Comparison of ENCODE assay signal across 8 mouse cellular contexts in the genomic region with DNA sequence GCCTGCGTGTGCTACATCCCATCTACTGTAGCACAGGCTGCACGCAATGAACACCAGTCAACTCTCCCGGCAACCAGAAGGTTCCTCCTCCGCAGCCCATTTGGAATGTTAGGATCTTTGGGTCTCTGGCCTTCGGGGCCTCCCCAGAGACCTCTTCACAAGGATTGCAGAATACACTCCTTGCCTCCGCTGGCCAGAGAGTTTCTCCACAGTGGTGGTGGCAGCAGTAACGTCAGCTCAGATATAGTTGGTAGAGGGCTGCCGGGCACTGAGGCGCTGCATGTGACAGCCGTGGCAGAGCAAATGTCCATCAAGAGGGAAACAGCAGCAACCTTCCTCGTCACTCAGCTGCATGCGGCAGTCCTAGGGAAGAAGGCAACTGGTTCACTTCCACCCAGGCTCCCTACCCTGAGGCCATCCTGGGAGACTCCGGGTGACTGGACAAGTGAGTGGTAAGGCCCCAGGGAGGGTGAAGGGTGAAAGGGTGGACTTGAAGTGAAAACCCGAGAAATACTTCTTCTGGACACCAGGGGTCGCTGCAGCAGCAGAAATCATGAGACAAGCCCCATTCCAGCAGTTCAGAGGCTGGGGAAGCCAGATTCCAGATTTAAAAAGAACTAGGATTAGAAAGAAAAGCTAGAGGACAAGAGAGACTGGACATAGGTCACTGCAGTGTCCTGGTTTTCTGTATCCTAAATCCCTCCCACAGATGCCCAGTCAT. TPM values are rescaled to one million over a fixed set of nuclear protein-coding genes. Genes with fewer than 3 reads are reported as not detected.
A peak's percentile ranks its signal among the peaks of the same experiment; 100 is the strongest.
DNase-seq lines count a peak whose midpoint lies in the region; ATAC-seq and TF ChIP-seq lines count a peak whose summit lies in the region.

No protein-coding gene starts in this region.

- H3K4me2 ChIP-seq in limb, embryonic 14.5 days (replicated peaks; ENCODE audit: low read depth, low read length, severe bottlenecking) = no peak overlapping the region
- H3K4me2 ChIP-seq in neural tube, embryonic 11.5 days (ENCODE audit: low read depth) = no peak overlapping the region

- H3K9me3 ChIP-seq in limb, embryonic 14.5 days (ENCODE audit: control insufficient read depth, low read length) = no peaks in the 10 kb centered on the region
- no peaks in the 10 kb centered on the region for H3K9me3 ChIP-seq in neural tube, embryonic 11.5 days (ENCODE audit: control insufficient read depth, low read length)

- TF ChIP-seq POLR2A in kidney, adult 2 months (IDR thresholded peaks at IDR 0.05; ENCODE audit: low read depth, low read length) = no peak
- no peak for TF ChIP-seq POLR2A in limb, embryonic 14.5 days (IDR thresholded peaks at IDR 0.05; ENCODE audit: borderline replicate concordance, extremely low read depth, insufficient read depth, insufficient read length)

- peaks cover 15% of the 10 kb centered on the region for H3K4me1 ChIP-seq in kidney, adult 2 months (ENCODE audit: control insufficient read depth, insufficient read depth, low read length)
- peaks cover 14% of the 10 kb centered on the region for H3K4me1 ChIP-seq in limb, embryonic 14.5 days (ENCODE audit: control insufficient read depth, insufficient read depth, low read length)
- H3K4me1 ChIP-seq in neural tube, embryonic 11.5 days (ENCODE audit: control insufficient read depth, insufficient read depth, low read length) = peaks cover 17% of the 10 kb centered on the region

- H3K9ac ChIP-seq in limb, embryonic 14.5 days (ENCODE audit: low read depth, low read length, severe bottlenecking) = no peak overlapping the region
- H3K9ac ChIP-seq in neural tube, embryonic 11.5 days (ENCODE audit: low read length) = no peak overlapping the region

- peak; percentile 86; the same call in 1 of the 2 replicates for TF ChIP-seq CTCF in gastrocnemius, adult 2 months (IDR thresholded peaks at IDR 0.05)
- peak; percentile 89 for TF ChIP-seq CTCF in kidney, adult 2 months (conservative IDR thresholded peaks at IDR 0.05; ENCODE audit: insufficient read depth, insufficient read length, low read depth, low read length)

- no peaks in the 10 kb centered on the region for H3K27me3 ChIP-seq in kidney, adult 2 months (replicated peaks; ENCODE audit: control insufficient read depth, insufficient read depth, low read length)
- H3K27me3 ChIP-seq in limb, embryonic 14.5 days (ENCODE audit: control insufficient read depth, insufficient read depth, low read length) = no peaks in the 10 kb centered on the region
- H3K27me3 ChIP-seq in neural tube, embryonic 11.5 days (ENCODE audit: control insufficient read depth, insufficient read depth, low read length) = no peaks in the 10 kb centered on the region

- ATAC-seq in limb, embryonic 14.5 days (ENCODE audit: low FRiP score, low read depth) = 0 out of 2 replicates have a peak, but pooled peaks have one; percentile 4
- ATAC-seq in neural tube, embryonic 11.5 days (ENCODE audit: insufficient read depth, low FRiP score, low TSS enrichment) = no peak

- no peak overlapping the region for H3K4me3 ChIP-seq in gastrocnemius, adult 2 months
- H3K4me3 ChIP-seq in kidney, adult 2 months (ENCODE audit: insufficient read depth, low read depth, low read length) = no peak overlapping the region
- no peak overlapping the region for H3K4me3 ChIP-seq in limb, embryonic 14.5 days (replicated peaks; ENCODE audit: low read length)
- no peak overlapping the region for H3K4me3 ChIP-seq in neural tube, embryonic 11.5 days (ENCODE audit: low read depth, low read length)

- H3K36me3 ChIP-seq in kidney, adult 2 months (ENCODE audit: control insufficient read depth, insufficient read depth, low read length) = no peaks in the 10 kb centered on the region; the same call in 1 of the 2 replicates
- H3K36me3 ChIP-seq in limb, embryonic 14.5 days (ENCODE audit: control insufficient read depth, insufficient read depth, low read length) = peaks cover 74% of the 10 kb centered on the region
- H3K36me3 ChIP-seq in neural tube, embryonic 11.5 days (ENCODE audit: control insufficient read depth, insufficient read depth, low read length) = peaks cover 14% of the 10 kb centered on the region

- whole genome bisulfite sequencing in kidney, adult 2 months = 60% methylated on average over 15 of the region's 15 CpGs
- WGBS in limb, embryonic 14.5 days = 75% methylated on average over 15 of the region's 15 CpGs
- WGBS in neural tube, embryonic 11.5 days = 77% methylated on average over 15 of the region's 15 CpGs

- intact Hi-C loops in gastrocnemius, adult 2 months (cut with DNase I) = loop anchor here (2.0 to 5.0 kb wide), 2 partner anchors 74 to 133 kb away; no protein-coding TSS in a partner anchor

- H3K27ac ChIP-seq in gastrocnemius, adult 2 months = peak overlapping the region; percentile 69
- H3K27ac ChIP-seq in kidney, adult 2 months (ENCODE audit: insufficient read depth, low read depth, low read length) = no peak overlapping the region
- H3K27ac ChIP-seq in limb, embryonic 14.5 days (replicated peaks; ENCODE audit: low read depth, low read length) = no peak overlapping the region
- no peak overlapping the region for H3K27ac ChIP-seq in neural tube, embryonic 11.5 days (ENCODE audit: low read depth, low read length)

- peak; percentile 84 for DNase-seq in 3T3-L1 (ENCODE audit: low read depth, low spot score)
- peak; percentile 77 for DNase-seq in MN1 (ENCODE audit: low spot score)
- DNase-seq in cerebellum, adult 9-11 months = peak; percentile 68
- DNase-seq in gastrocnemius, adult 2 months = peak; percentile 75
- DNase-seq in kidney, adult 2 months = peak; percentile 81
- peak; percentile 59 for DNase-seq in limb, embryonic 14.5 days (ENCODE audit: low spot score)
- DNase-seq in neural tube, embryonic 11.5 days (ENCODE audit: low spot score) = peak; percentile 75
- peak; percentile 48 for DNase-seq in testis, postnatal 14 days (ENCODE audit: low spot score)

RNA-seq across cellular contexts. Expression of a gene that starts 8.5 kb away (rescaled TPM):
- total RNA-seq in gastrocnemius, adult 2 months (2021) = 1 to 10 TPM; 1.4 to 1.8 TPM
- polyA plus RNA-seq in kidney, adult 2 months (2012; rRNA removed) = 32.4 and 33.9 TPM in 2 replicates
- 61.4 and 66.1 TPM in 2 replicates for polyA plus RNA-seq in limb, embryonic 14.5 days (2012; rRNA removed)
- 18.1 and 24.2 TPM in 2 replicates for polyA plus RNA-seq in limb, embryonic 14.5 days (2014; fragmentation: Nextera tagmentation; extraction: Ambion mirVana)
- 27.9 TPM in 2 replicates for polyA plus RNA-seq in neural tube, embryonic 11.5 days (2014; fragmentation: Nextera tagmentation; extraction: Ambion mirVana)

RNA-seq across cellular contexts. Expression of a gene that starts 14.4 kb away (rescaled TPM):
- total RNA-seq in gastrocnemius, adult 2 months (2021) = 1 to 10 TPM; 3.1 to 3.3 TPM
- 9.6 and 10.0 TPM in 2 replicates for polyA plus RNA-seq in kidney, adult 2 months (2012; rRNA removed)
- polyA plus RNA-seq in limb, embryonic 14.5 days (2012; rRNA removed) = 33.8 and 39.4 TPM in 2 replicates
- 45.1 and 46.8 TPM in 2 replicates for polyA plus RNA-seq in limb, embryonic 14.5 days (2014; fragmentation: Nextera tagmentation; extraction: Ambion mirVana)
- 36.7 and 41.4 TPM in 2 replicates for polyA plus RNA-seq in neural tube, embryonic 11.5 days (2014; fragmentation: Nextera tagmentation; extraction: Ambion mirVana)

RNA-seq across cellular contexts. Expression of a gene that starts 36.9 kb away (rescaled TPM):
- total RNA-seq in gastrocnemius, adult 2 months (2021) = 1 to 10 TPM; 2.2 to 4.0 TPM
- polyA plus RNA-seq in kidney, adult 2 months (2012; rRNA removed) = 6.5 and 8.1 TPM in 2 replicates
- 13.5 and 14.0 TPM in 2 replicates for polyA plus RNA-seq in limb, embryonic 14.5 days (2012; rRNA removed)
- 4.4 and 7.3 TPM in 2 replicates for polyA plus RNA-seq in limb, embryonic 14.5 days (2014; fragmentation: Nextera tagmentation; extraction: Ambion mirVana)
- polyA plus RNA-seq in neural tube, embryonic 11.5 days (2014; fragmentation: Nextera tagmentation; extraction: Ambion mirVana) = 8.1 and 8.9 TPM in 2 replicates

RNA-seq across cellular contexts. Expression of a gene that starts 49.0 kb away (rescaled TPM):
- 100 to 1,000 TPM; 161 to 172 TPM for total RNA-seq in gastrocnemius, adult 2 months (2021)
- 244 and 276 TPM in 2 replicates for polyA plus RNA-seq in kidney, adult 2 months (2012; rRNA removed)
- polyA plus RNA-seq in limb, embryonic 14.5 days (2012; rRNA removed) = 196 and 235 TPM in 2 replicates
- polyA plus RNA-seq in limb, embryonic 14.5 days (2014; fragmentation: Nextera tagmentation; extraction: Ambion mirVana) = 357 and 375 TPM in 2 replicates
- 444 and 470 TPM in 2 replicates for polyA plus RNA-seq in neural tube, embryonic 11.5 days (2014; fragmentation: Nextera tagmentation; extraction: Ambion mirVana)

RNA-seq across cellular contexts. Expression of a gene that starts 51.5 kb away (rescaled TPM):
- 10 to 100 TPM; 32.5 to 34.6 TPM for total RNA-seq in gastrocnemius, adult 2 months (2021)
- polyA plus RNA-seq in kidney, adult 2 months (2012; rRNA removed) = 30.9 and 33.0 TPM in 2 replicates
- polyA plus RNA-seq in limb, embryonic 14.5 days (2012; rRNA removed) = 72.7 and 77.0 TPM in 2 replicates
- polyA plus RNA-seq in limb, embryonic 14.5 days (2014; fragmentation: Nextera tagmentation; extraction: Ambion mirVana) = 68.5 and 74.3 TPM in 2 replicates
- polyA plus RNA-seq in neural tube, embryonic 11.5 days (2014; fragmentation: Nextera tagmentation; extraction: Ambion mirVana) = 124 and 126 TPM in 2 replicates
